Mouse (Mus musculus): ENCODE measurements around the gene Fam178b.

The Fam178b gene

GRCm38 (mm10) chr1:36682620-36683355 is at the start of gene Fam178b:
Gene Fam178b (minus strand): TSS chr1:36683183.
- DNase-seq = no peak

GRCm38 (mm10) chr1:36724057-36724431 is 41.1 kb upstream of the Fam178b start:
- no peak for DNase-seq

GRCm38 (mm10) chr1:36723146-36724056 is 40.4 kb upstream of the Fam178b start:
- DNase-seq = no peak

GRCm38 (mm10) chr1:36718786-36719185 is 35.8 kb upstream of the Fam178b start:
- DNase-seq = no peak

GRCm38 (mm10) chr1:36714311-36714710 is 31.3 kb upstream of the Fam178b start, which contains the start of gene Actr1b:
Gene Actr1b (minus strand): TSS chr1:36714422.
- DNase-seq = no peak

- no peak for DNase-seq
These were observed 28.1 kb upstream of the Fam178b start for GRCm38 (mm10) chr1:36711104-36711503.

- DNase-seq = peak; percentile 98
These were observed 26.9 kb upstream of the Fam178b start, which contains the start of gene 4933424G06Rik for GRCm38 (mm10) chr1:36709854-36710280. Gene 4933424G06Rik (plus strand): TSS chr1:36710149.

- DNase-seq = peak; percentile 43
These were observed 26.3 kb upstream of the Fam178b start for GRCm38 (mm10) chr1:36709055-36709853.

- DNase-seq = no peak
These were observed 25.6 kb upstream of the Fam178b start for GRCm38 (mm10) chr1:36708626-36709025.

- DNase-seq = no peak
These were observed 24.8 kb upstream of the Fam178b start for GRCm38 (mm10) chr1:36707797-36708196.

- DNase-seq = no peak
These were observed 24.2 kb upstream of the Fam178b start for GRCm38 (mm10) chr1:36707166-36707565.

GRCm38 (mm10) chr1:36697030-36697429 is 14.0 kb upstream of the Fam178b start:
- no peak for DNase-seq

- DNase-seq = no peak
These were observed 13.4 kb upstream of the Fam178b start for GRCm38 (mm10) chr1:36696411-36696810.

- DNase-seq = no peak
These were observed 11.9 kb upstream of the Fam178b start for GRCm38 (mm10) chr1:36694871-36695270.

- DNase-seq = peak; percentile 99
These were observed 8.5 kb upstream of the Fam178b start, which contains the start of gene Cox5b for GRCm38 (mm10) chr1:36691271-36692155. Gene Cox5b (plus strand): TSS chr1:36691449.

GRCm38 (mm10) chr1:36690671-36691235 is 7.8 kb upstream of the Fam178b start:
- DNase-seq = no peak

GRCm38 (mm10) chr1:36683810-36684467 is 956 bp upstream of the Fam178b start:
- peak; percentile 77 for DNase-seq

GRCm38 (mm10) chr1:36680893-36681292 is 2.1 kb downstream of the Fam178b start:
- no peak for DNase-seq

GRCm38 (mm10) chr1:36674936-36675335 is 8.0 kb downstream of the Fam178b start:
- no peak for DNase-seq

- no peak for DNase-seq
These were observed 10.2 kb downstream of the Fam178b start for GRCm38 (mm10) chr1:36672648-36673350.
